Mouse (Mus musculus) heart, embryonic 13.5 days (tissue): ENCODE measurements around the gene Krt80. TPM values are rescaled to one million over a fixed set of nuclear protein-coding genes. Genes with fewer than 3 reads are reported as not detected.

Source experiments
- ATAC-seq: fragments of 200-750 bp; cut with Nextera tagmentation; 2 replicates; pipeline ENCODE4 v1.8.0; 2017; ENCODE audit warnings: moderate TSS enrichment; ENCODE audit not compliant: insufficient number of reproducible peaks, low FRiP score, low TSS enrichment; ENCODE audit errors: extremely low read depth
- H3K27ac ChIP-seq: fragments of 300-500 bp; sonication (generic); replicated peaks from 2 replicates; pipeline ENCODE4 v1.5.1; 2015; ENCODE audit warnings: moderate library complexity, mild to moderate bottlenecking, inconsistent platforms
- H3K27me3 ChIP-seq: fragments of 300-500 bp; sonication (generic); replicated peaks from 2 replicates; pipeline ENCODE4 v1.6.1; 2015; ENCODE audit warnings: mild to moderate bottlenecking, inconsistent platforms
- H3K36me3 ChIP-seq: fragments of 300-500 bp; sonication (generic); 2 replicates; pipeline ENCODE4 v1.6.1; 2015; ENCODE audit warnings: mild to moderate bottlenecking, inconsistent platforms
- H3K4me1 ChIP-seq: fragments of 300-500 bp; sonication (generic); 2 replicates; pipeline ENCODE4 v1.6.1; 2015; ENCODE audit warnings: inconsistent platforms
- H3K4me2 ChIP-seq: fragments of 300-500 bp; sonication (generic); 2 replicates; pipeline ENCODE4 v1.6.1; 2015; ENCODE audit warnings: inconsistent platforms, mild to moderate bottlenecking, moderate library complexity
- H3K4me3 ChIP-seq: fragments of 300-500 bp; sonication (generic); 2 replicates; pipeline ENCODE4 v1.5.1; 2015; ENCODE audit warnings: moderate library complexity, mild to moderate bottlenecking, inconsistent platforms
- H3K9ac ChIP-seq: fragments of 300-500 bp; sonication (generic); 2 replicates; pipeline ENCODE4 v1.6.1; 2015; ENCODE audit warnings: inconsistent platforms, mild to moderate bottlenecking, moderate library complexity
- H3K9me3 ChIP-seq: fragments of 300-500 bp; sonication (generic); 2 replicates; pipeline ENCODE4 v1.6.1; 2016; ENCODE audit warnings: inconsistent platforms
- whole genome bisulfite sequencing: fragments of 180-500 bp; shearing (Covaris S2); methylation state at CpG from one replicate; pipeline ENCODE4 v1.1.7; 2015; ENCODE audit warnings: mixed read lengths; 5-methylcytosine and 5-hydroxymethylcytosine counted together
- polyA plus RNA-seq: library from polyadenylated mRNA; unstranded; fragments of >200 nt; fragmentation: Nextera tagmentation; extraction: Ambion mirVana; gene quantifications from 2 replicates; pipeline ENCODE4 v1.2.1, GENCODE M21; 2015

The Krt80 gene
- polyA plus RNA-seq, 1 experiment from 2014 or later: 7.8 TPM

- Histone ChIP-seq H3K9ac (no peak overlapping the region), H3K9me3 (no peaks in the 10 kb centered on the region), H3K4me2 (no peak overlapping the region), H3K27me3 (no peaks in the 10 kb centered on the region), H3K36me3 (no peaks in the 10 kb centered on the region), H3K4me3 (no peak overlapping the region), H3K4me1 (peaks cover 42% of the 10 kb centered on the region), H3K27ac (no peak overlapping the region)
- 85% methylated on average over 7 of the region's 7 CpGs for WGBS
- ATAC-seq: no peak
Measured at GRCm38 (mm10) chr15:101322640-101323039, 47.3 kb downstream of the Krt80 start.

GRCm38 (mm10) chr15:101322106-101322505 lies 47.9 kb downstream of the Krt80 start:
- no peaks in the 10 kb centered on the region for H3K9me3 ChIP-seq
- no peak overlapping the region for H3K9ac ChIP-seq
- no peak for ATAC-seq
- no peaks in the 10 kb centered on the region for H3K36me3 ChIP-seq
- peak overlapping the region; percentile 84 for H3K27ac ChIP-seq
- no peak overlapping the region for H3K4me3 ChIP-seq
- no peaks in the 10 kb centered on the region for H3K27me3 ChIP-seq
- WGBS: 80% methylated on average over 5 of the region's 5 CpGs
- H3K4me2 ChIP-seq: no peak overlapping the region
- H3K4me1 ChIP-seq: peaks cover 48% of the 10 kb centered on the region

- Histone ChIP-seq H3K9me3 (no peaks in the 10 kb centered on the region), H3K9ac (no peak overlapping the region), H3K4me1 (peaks cover 53% of the 10 kb centered on the region), H3K27me3 (no peaks in the 10 kb centered on the region), H3K4me3 (no peak overlapping the region), H3K27ac (peak overlapping the region; percentile 84), H3K4me2 (no peak overlapping the region), H3K36me3 (no peaks in the 10 kb centered on the region)
- ATAC-seq: no peak
- 28% methylated on average over 5 of the region's 5 CpGs for WGBS
Measured at GRCm38 (mm10) chr15:101321126-101321525, 48.8 kb downstream of the Krt80 start.

GRCm38 (mm10) chr15:101320618-101321041 lies 49.3 kb downstream of the Krt80 start:
- Histone ChIP-seq H3K4me2 (no peak overlapping the region), H3K27ac (peak overlapping the region; percentile 84), H3K4me1 (peaks cover 56% of the 10 kb centered on the region), H3K4me3 (no peak overlapping the region), H3K27me3 (no peaks in the 10 kb centered on the region), H3K36me3 (no peaks in the 10 kb centered on the region), H3K9me3 (no peaks in the 10 kb centered on the region), H3K9ac (no peak overlapping the region; the same call in 1 of the 2 replicates)
- 33% methylated on average over 6 of the region's 6 CpGs for WGBS
- peak; percentile 44; the same call in 1 of the 2 replicates for ATAC-seq

- Histone ChIP-seq H3K27me3 (no peaks in the 10 kb centered on the region), H3K36me3 (no peaks in the 10 kb centered on the region), H3K4me3 (no peak overlapping the region), H3K4me2 (no peak overlapping the region), H3K9me3 (no peaks in the 10 kb centered on the region), H3K4me1 (peaks cover 56% of the 10 kb centered on the region), H3K9ac (no peak overlapping the region; the same call in 1 of the 2 replicates), H3K27ac (peak overlapping the region; percentile 84)
- 70% methylated on average over 6 of the region's 6 CpGs for WGBS
- no peak for ATAC-seq
Measured at GRCm38 (mm10) chr15:101320010-101320617, 49.8 kb downstream of the Krt80 start.

- H3K27ac ChIP-seq: peak overlapping the region; percentile 84
- 47% methylated on average over 14 of the region's 14 CpGs for WGBS
Measured at GRCm38 (mm10) chr15:101318889-101319765, 50.8 kb downstream of the Krt80 start.

GRCm38 (mm10) chr15:101317814-101318500 lies 52.0 kb downstream of the Krt80 start:
- Histone ChIP-seq H3K4me3 (no peak overlapping the region), H3K27ac (peak overlapping the region; percentile 60), H3K9me3 (no peaks in the 10 kb centered on the region), H3K4me2 (peak overlapping the region; percentile 19; the same call in 1 of the 2 replicates), H3K36me3 (no peaks in the 10 kb centered on the region), H3K4me1 (peaks cover 56% of the 10 kb centered on the region), H3K27me3 (no peaks in the 10 kb centered on the region), H3K9ac (peak overlapping the region; percentile 24; the same call in 1 of the 2 replicates)
- WGBS: 71% methylated on average over 2 of the region's 2 CpGs
- ATAC-seq: no peak

More at GRCm38 (mm10) chr15:101318889-101319765, 50.8 kb downstream of the Krt80 start:
- ATAC-seq: no peak
- H3K4me1 ChIP-seq: peaks cover 56% of the 10 kb centered on the region
- H3K4me3 ChIP-seq: no peak overlapping the region
- no peak overlapping the region for H3K4me2 ChIP-seq
- no peaks in the 10 kb centered on the region for H3K36me3 ChIP-seq
- H3K9me3 ChIP-seq: no peaks in the 10 kb centered on the region
- H3K9ac ChIP-seq: no peak overlapping the region
- H3K27me3 ChIP-seq: no peaks in the 10 kb centered on the region

- no peaks in the 10 kb centered on the region for H3K9me3 ChIP-seq
- 47% methylated on average over 18 of the region's 18 CpGs for WGBS
- H3K27ac ChIP-seq: peak overlapping the region; percentile 60
- no peaks in the 10 kb centered on the region for H3K27me3 ChIP-seq
- H3K9ac ChIP-seq: peak overlapping the region; percentile 24; the same call in 1 of the 2 replicates
- ATAC-seq: no peak
- peak overlapping the region; percentile 47; the same call in 1 of the 2 replicates for H3K4me3 ChIP-seq
- H3K36me3 ChIP-seq: no peaks in the 10 kb centered on the region
- peak overlapping the region; percentile 69 for H3K4me2 ChIP-seq
- H3K4me1 ChIP-seq: peaks cover 53% of the 10 kb centered on the region
Measured at GRCm38 (mm10) chr15:101316913-101317813, 52.8 kb downstream of the Krt80 start.

GRCm38 (mm10) chr15:101316279-101316912 lies 53.6 kb downstream of the Krt80 start:
- Histone ChIP-seq H3K4me3 (peak overlapping the region; percentile 47), H3K27me3 (no peaks in the 10 kb centered on the region), H3K4me2 (peak overlapping the region; percentile 69), H3K27ac (peak overlapping the region; percentile 60), H3K4me1 (peaks cover 47% of the 10 kb centered on the region), H3K9me3 (no peaks in the 10 kb centered on the region), H3K36me3 (no peaks in the 10 kb centered on the region), H3K9ac (peak overlapping the region; percentile 73)
- WGBS: 49% methylated on average over 13 of the region's 13 CpGs
- ATAC-seq: no peak

- Histone ChIP-seq H3K9me3 (no peaks in the 10 kb centered on the region), H3K9ac (peak overlapping the region; percentile 73), H3K4me3 (peak overlapping the region; percentile 47), H3K27me3 (no peaks in the 10 kb centered on the region), H3K4me1 (peaks cover 41% of the 10 kb centered on the region), H3K36me3 (no peaks in the 10 kb centered on the region), H3K27ac (peak overlapping the region; percentile 60), H3K4me2 (peak overlapping the region; percentile 69)
- under 1% methylated on average over 11 of the region's 11 CpGs for WGBS
- 0 out of 2 replicates have a peak, but pooled peaks have one; percentile 14 for ATAC-seq
Measured at GRCm38 (mm10) chr15:101315832-101316231, 54.1 kb downstream of the Krt80 start.
